Mouse (Mus musculus): ENCODE measurements at regions not wholly inside any gene's neighbourhood (a gene's known extent, or its start where the extent isn't known, plus 50 kb on each side); places are given as distances from the start of the nearest gene placed in this dataset.

DNA sequence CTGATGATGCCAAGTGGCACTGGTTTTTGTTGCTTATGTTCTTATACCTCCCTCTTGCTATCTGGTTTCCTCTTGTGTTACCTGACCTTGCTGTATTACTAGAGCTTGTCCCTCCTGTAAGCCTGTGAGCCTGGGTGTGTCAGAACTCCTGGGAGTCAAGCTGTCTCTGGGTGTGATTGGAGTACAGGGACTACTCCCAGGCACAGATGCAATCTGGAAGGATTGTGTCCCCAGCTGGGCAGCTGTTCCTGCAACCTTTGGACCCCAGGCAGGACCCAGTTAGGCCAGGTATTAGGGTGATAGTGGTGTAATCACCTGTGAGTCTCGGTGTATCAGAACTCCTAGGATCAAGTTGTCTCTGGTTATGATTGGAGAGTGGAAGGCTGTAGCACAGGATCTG lies 97.4 kb upstream of the Dock11 start:
- no peak for DNase-seq (ENCODE audit: low spot score in 2 of 2)

DNA sequence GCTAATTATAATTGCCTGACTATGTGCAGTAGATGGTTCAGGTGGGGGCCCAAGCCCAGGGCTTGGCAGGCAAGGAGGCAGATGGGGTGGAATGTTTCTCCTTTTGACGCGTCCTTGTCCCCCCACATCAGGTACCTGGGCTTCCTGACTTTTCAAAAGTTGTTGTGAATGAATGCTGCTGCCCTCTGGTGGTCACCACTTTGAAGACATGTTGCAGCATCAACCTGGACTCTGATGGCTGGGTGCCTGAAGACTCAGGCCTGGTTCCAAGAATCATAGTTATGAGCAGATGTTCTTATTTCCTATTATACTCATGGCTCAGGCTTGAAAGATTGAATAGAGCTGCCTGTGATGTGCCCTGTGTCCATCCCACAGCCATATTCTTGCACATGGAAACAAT lies 75.4 kb upstream of the Dock11 start:
- peak; percentile 4 to 20 for DNase-seq (ENCODE audit: low spot score in 2 of 2)

DNA sequence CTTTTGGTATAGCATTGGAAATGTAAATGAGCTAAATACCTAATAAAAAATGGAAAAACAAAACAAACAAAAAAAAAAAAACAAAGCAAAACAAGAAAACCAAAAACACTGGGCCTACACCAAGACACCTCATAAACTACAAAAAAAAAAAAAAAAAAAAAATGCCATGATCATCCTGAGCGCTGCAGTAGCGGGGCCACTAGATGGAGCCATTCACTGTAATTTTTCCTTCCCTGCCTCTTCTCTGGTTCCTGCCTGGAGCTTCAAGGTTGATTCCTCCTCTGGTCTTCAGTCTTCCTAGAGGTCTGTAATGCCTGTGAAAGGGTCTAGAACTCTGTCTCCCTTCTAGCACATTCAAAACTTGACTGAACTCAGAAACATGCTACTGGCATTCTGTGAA lies 54.2 kb upstream of the Dock11 start:
- DNase-seq (ENCODE audit: low spot score in 2 of 2): peak in 1 of 2 experiments; percentile 29

DNA sequence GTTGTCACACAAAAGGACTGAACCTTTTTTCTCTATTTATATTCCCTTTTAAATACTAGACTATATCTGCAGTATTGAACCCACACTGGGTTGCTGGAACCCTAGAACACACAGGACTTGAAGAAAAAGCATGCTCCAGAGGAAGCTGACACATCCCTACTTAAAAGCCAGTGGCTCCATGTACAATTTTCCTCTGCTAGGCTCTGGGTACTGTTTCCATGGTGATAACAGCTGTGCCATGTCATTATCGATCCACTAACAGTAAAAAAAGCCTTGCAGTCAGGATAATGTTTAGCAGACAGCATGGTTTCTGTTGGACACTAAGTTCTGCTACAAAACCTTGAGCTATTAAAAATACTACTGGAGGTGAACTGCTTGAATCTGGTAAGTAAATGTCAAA lies 50.6 kb upstream of the Dock11 start:
- DNase-seq (ENCODE audit: low spot score in 2 of 2): no peak
